Mouse (Mus musculus) thymus, postnatal 14 days (tissue): ENCODE results near the gene Acap2.
A peak's percentile ranks its signal among the peaks of the same experiment; 100 is the strongest.

Experiments
- DNase-seq: peaks from one replicate; pipeline ENCODE4 v3.0.0; 2021

Gene Acap2

GRCm38 (mm10) chr16:31077396-31077795 is 123.6 kb downstream of the Acap2 start:
- DNase-seq, result no peak

- DNase-seq, result no peak
Observed at GRCm38 (mm10) chr16:31076436-31076835, 124.6 kb downstream of the Acap2 start.

GRCm38 (mm10) chr16:31074324-31074908 is 126.6 kb downstream of the Acap2 start:
- no peak for DNase-seq

GRCm38 (mm10) chr16:31071731-31072130 is 129.3 kb downstream of the Acap2 start:
- DNase-seq, result no peak

GRCm38 (mm10) chr16:31070358-31071133 is 130.5 kb downstream of the Acap2 start:
- peak; percentile 82 for DNase-seq

- DNase-seq, result no peak
Observed at GRCm38 (mm10) chr16:31069211-31070166, 131.6 kb downstream of the Acap2 start.

GRCm38 (mm10) chr16:31068280-31068679 is 132.8 kb downstream of the Acap2 start:
- DNase-seq, result no peak

GRCm38 (mm10) chr16:31066344-31067098 is 134.5 kb downstream of the Acap2 start:
- DNase-seq, result peak; percentile 43

- DNase-seq, result no peak
Observed at GRCm38 (mm10) chr16:31064782-31065181, 136.3 kb downstream of the Acap2 start.

GRCm38 (mm10) chr16:31062918-31063317 is 138.1 kb downstream of the Acap2 start:
- DNase-seq, result no peak

GRCm38 (mm10) chr16:31061246-31061880 is 139.7 kb downstream of the Acap2 start:
- DNase-seq, result no peak

GRCm38 (mm10) chr16:31060714-31061113 is 140.3 kb downstream of the Acap2 start:
- no peak for DNase-seq

- no peak for DNase-seq
Observed at GRCm38 (mm10) chr16:31060226-31060625, 140.8 kb downstream of the Acap2 start.

- no peak for DNase-seq
Observed at GRCm38 (mm10) chr16:31059730-31060129, 141.3 kb downstream of the Acap2 start.

- DNase-seq, result no peak
Observed at GRCm38 (mm10) chr16:31052812-31053211, 148.2 kb downstream of the Acap2 start.

- no peak for DNase-seq
Observed at GRCm38 (mm10) chr16:31052177-31052726, 148.8 kb downstream of the Acap2 start.

- DNase-seq, result no peak
Observed at GRCm38 (mm10) chr16:31050701-31051100, 150.3 kb downstream of the Acap2 start.

- no peak for DNase-seq
Observed at GRCm38 (mm10) chr16:31048194-31048593, 152.9 kb downstream of the Acap2 start.

GRCm38 (mm10) chr16:31047186-31047898 is 153.7 kb downstream of the Acap2 start:
- DNase-seq, result no peak

GRCm38 (mm10) chr16:31046217-31046659 is 154.8 kb downstream of the Acap2 start:
- no peak for DNase-seq

GRCm38 (mm10) chr16:31045211-31045610 is 155.8 kb downstream of the Acap2 start:
- no peak for DNase-seq
